Mouse (Mus musculus): ENCODE data around the gene Faf1. TPM values are rescaled to one million over a fixed set of nuclear protein-coding genes. Genes with fewer than 3 reads are reported as not detected.

The Faf1 gene
- polyA plus RNA-seq, 1 experiment = 7.4 TPM

GRCm38 (mm10) chr4:109863021-109863420 is 186.6 kb downstream of the Faf1 start:
- TF ChIP-seq CTCF (IDR thresholded peaks at IDR 0.05; ENCODE audit: insufficient read depth, low read length) (no peak), POLR2A (IDR thresholded peaks at IDR 0.05; ENCODE audit: borderline replicate concordance, extremely low read depth, low read depth, low read length) (no peak)
- WGBS = 85% methylated on average over 3 of the region's 3 CpGs
- no peak overlapping the region for H3K4me3 ChIP-seq (replicated peaks; ENCODE audit: extremely low read depth, low read depth, low read length)

GRCm38 (mm10) chr4:109868897-109869484 is 192.6 kb downstream of the Faf1 start:
- no peak overlapping the region for H3K4me3 ChIP-seq (replicated peaks; ENCODE audit: extremely low read depth, low read depth, low read length)
- WGBS = 86% methylated on average over 3 of the region's 3 CpGs
- TF ChIP-seq CTCF (IDR thresholded peaks at IDR 0.05; ENCODE audit: insufficient read depth, low read length) = no peak
- TF ChIP-seq POLR2A (IDR thresholded peaks at IDR 0.05; ENCODE audit: borderline replicate concordance, extremely low read depth, low read depth, low read length) = no peak
- no peak for DNase-seq
- H3K4me1 ChIP-seq (ENCODE audit: control insufficient read depth, insufficient read depth, low read length) = no peaks in the 10 kb centered on the region

More at GRCm38 (mm10) chr4:109863021-109863420, 186.6 kb downstream of the Faf1 start:
- DNase-seq = no peak
- no peaks in the 10 kb centered on the region for H3K4me1 ChIP-seq (ENCODE audit: control insufficient read depth, insufficient read depth, low read length)

GRCm38 (mm10) chr4:109884333-109884732 is 207.9 kb downstream of the Faf1 start:
- Histone ChIP-seq H3K4me3 (replicated peaks; ENCODE audit: extremely low read depth, low read depth, low read length) (no peak overlapping the region), H3K4me1 (ENCODE audit: control insufficient read depth, insufficient read depth, low read length) (no peaks in the 10 kb centered on the region)
- WGBS = 63% methylated on average over 4 of the region's 4 CpGs
- no peak for DNase-seq
- TF ChIP-seq CTCF (IDR thresholded peaks at IDR 0.05; ENCODE audit: insufficient read depth, low read length) (no peak), POLR2A (IDR thresholded peaks at IDR 0.05; ENCODE audit: borderline replicate concordance, extremely low read depth, low read depth, low read length) (no peak)

- Histone ChIP-seq H3K4me1 (ENCODE audit: control insufficient read depth, insufficient read depth, low read length) (no peaks in the 10 kb centered on the region), H3K4me3 (replicated peaks; ENCODE audit: extremely low read depth, low read depth, low read length) (no peak overlapping the region)
- no peak for DNase-seq
- TF ChIP-seq POLR2A (IDR thresholded peaks at IDR 0.05; ENCODE audit: borderline replicate concordance, extremely low read depth, low read depth, low read length) (no peak), CTCF (IDR thresholded peaks at IDR 0.05; ENCODE audit: insufficient read depth, low read length) (no peak)
- WGBS = 86% methylated on average over 6 of the region's 6 CpGs
Observed at GRCm38 (mm10) chr4:109887856-109888357, 211.5 kb downstream of the Faf1 start.

- no peak for DNase-seq
- TF ChIP-seq CTCF (IDR thresholded peaks at IDR 0.05; ENCODE audit: insufficient read depth, low read length) (no peak), POLR2A (IDR thresholded peaks at IDR 0.05; ENCODE audit: borderline replicate concordance, extremely low read depth, low read depth, low read length) (no peak)
- 87% methylated on average over 6 of the region's 6 CpGs for WGBS
- no peak overlapping the region for H3K4me3 ChIP-seq (replicated peaks; ENCODE audit: extremely low read depth, low read depth, low read length)
- no peaks in the 10 kb centered on the region for H3K4me1 ChIP-seq (ENCODE audit: control insufficient read depth, insufficient read depth, low read length)
Observed at GRCm38 (mm10) chr4:109897810-109898566, 221.6 kb downstream of the Faf1 start.

- DNase-seq = no peak
- H3K4me1 ChIP-seq (ENCODE audit: control insufficient read depth, insufficient read depth, low read length) = no peaks in the 10 kb centered on the region
- TF ChIP-seq CTCF (IDR thresholded peaks at IDR 0.05; ENCODE audit: insufficient read depth, low read length) (no peak), POLR2A (IDR thresholded peaks at IDR 0.05; ENCODE audit: borderline replicate concordance, extremely low read depth, low read depth, low read length) (no peak)
- H3K4me3 ChIP-seq (replicated peaks; ENCODE audit: extremely low read depth, low read depth, low read length) = no peak overlapping the region
- 61% methylated on average over 2 of the region's 2 CpGs for WGBS
Observed at GRCm38 (mm10) chr4:109901076-109901475, 224.7 kb downstream of the Faf1 start.

- WGBS = 92% methylated on average over 3 of the region's 3 CpGs
- Histone ChIP-seq H3K4me3 (replicated peaks; ENCODE audit: extremely low read depth, low read depth, low read length) (no peak overlapping the region), H3K4me1 (ENCODE audit: control insufficient read depth, insufficient read depth, low read length) (no peaks in the 10 kb centered on the region)
- DNase-seq = no peak
- TF ChIP-seq POLR2A (IDR thresholded peaks at IDR 0.05; ENCODE audit: borderline replicate concordance, extremely low read depth, low read depth, low read length) (no peak), CTCF (IDR thresholded peaks at IDR 0.05; ENCODE audit: insufficient read depth, low read length) (no peak)
Observed at GRCm38 (mm10) chr4:109904487-109904886, 228.1 kb downstream of the Faf1 start.

- no peaks in the 10 kb centered on the region for H3K4me1 ChIP-seq (ENCODE audit: control insufficient read depth, insufficient read depth, low read length)
- TF ChIP-seq POLR2A (IDR thresholded peaks at IDR 0.05; ENCODE audit: borderline replicate concordance, extremely low read depth, low read depth, low read length) = no peak
- no peak for TF ChIP-seq CTCF (IDR thresholded peaks at IDR 0.05; ENCODE audit: insufficient read depth, low read length)
- DNase-seq = no peak
- 87% methylated on average over 1 of the region's 1 CpGs for WGBS
- H3K4me3 ChIP-seq (replicated peaks; ENCODE audit: extremely low read depth, low read depth, low read length) = no peak overlapping the region
Observed at GRCm38 (mm10) chr4:109929058-109929457, 252.7 kb downstream of the Faf1 start.

GRCm38 (mm10) chr4:109930445-109930844 is 254.1 kb downstream of the Faf1 start:
- H3K4me1 ChIP-seq (ENCODE audit: control insufficient read depth, insufficient read depth, low read length) = no peaks in the 10 kb centered on the region
- WGBS = 100% methylated on average over 1 of the region's 1 CpGs
- TF ChIP-seq CTCF (IDR thresholded peaks at IDR 0.05; ENCODE audit: insufficient read depth, low read length) (no peak), POLR2A (IDR thresholded peaks at IDR 0.05; ENCODE audit: borderline replicate concordance, extremely low read depth, low read depth, low read length) (no peak)
- no peak overlapping the region for H3K4me3 ChIP-seq (replicated peaks; ENCODE audit: extremely low read depth, low read depth, low read length)
- DNase-seq = no peak

GRCm38 (mm10) chr4:109930935-109931334 is 254.5 kb downstream of the Faf1 start:
- H3K4me3 ChIP-seq (replicated peaks; ENCODE audit: extremely low read depth, low read depth, low read length) = no peak overlapping the region
- H3K4me1 ChIP-seq (ENCODE audit: control insufficient read depth, insufficient read depth, low read length) = no peaks in the 10 kb centered on the region
- no peak for DNase-seq
- TF ChIP-seq CTCF (IDR thresholded peaks at IDR 0.05; ENCODE audit: insufficient read depth, low read length) (no peak), POLR2A (IDR thresholded peaks at IDR 0.05; ENCODE audit: borderline replicate concordance, extremely low read depth, low read depth, low read length) (no peak)
- WGBS = 93% methylated on average over 1 of the region's 1 CpGs

All from lung, adult 2 months (tissue).